Mouse (Mus musculus) midbrain, embryonic 13.5 days (tissue): Measurements from ENCODE around the gene Ddx20. TPM values are rescaled to one million over a fixed set of nuclear protein-coding genes. Genes with fewer than 3 reads are reported as not detected.

Experiments
- ATAC-seq: fragments of 200-750 bp; cut with Nextera tagmentation; 2 replicates; pipeline ENCODE4 v1.8.0; 2017; ENCODE audit warnings: mild to moderate bottlenecking, moderate TSS enrichment, moderate library complexity
- H3K27ac ChIP-seq: fragments of 300-500 bp; sonication (generic); 2 replicates; pipeline ENCODE4 v1.5.1; 2015; ENCODE audit warnings: inconsistent platforms, mild to moderate bottlenecking, moderate library complexity
- H3K27me3 ChIP-seq: fragments of 300-500 bp; sonication (generic); 2 replicates; pipeline ENCODE4 v1.6.1; 2015; ENCODE audit warnings: mild to moderate bottlenecking, inconsistent platforms
- H3K36me3 ChIP-seq: fragments of 300-500 bp; sonication (generic); 2 replicates; pipeline ENCODE4 v1.6.1; 2015; ENCODE audit warnings: mild to moderate bottlenecking, inconsistent platforms
- H3K4me1 ChIP-seq: fragments of 300-500 bp; sonication (generic); replicated peaks from 2 replicates; pipeline ENCODE4 v1.6.1; 2015; ENCODE audit warnings: inconsistent platforms
- H3K4me2 ChIP-seq: fragments of 300-500 bp; sonication (generic); replicated peaks from 2 replicates; pipeline ENCODE4 v1.6.1; 2015; ENCODE audit warnings: moderate library complexity, mild to moderate bottlenecking, inconsistent platforms
- H3K4me3 ChIP-seq: fragments of 300-500 bp; sonication (generic); replicated peaks from 2 replicates; pipeline ENCODE4 v1.5.1; 2015; ENCODE audit warnings: mild to moderate bottlenecking, inconsistent platforms
- H3K9ac ChIP-seq: fragments of 300-500 bp; sonication (generic); replicated peaks from 2 replicates; pipeline ENCODE4 v1.6.1; 2015; ENCODE audit warnings: mild to moderate bottlenecking, inconsistent platforms
- H3K9me3 ChIP-seq: fragments of 300-500 bp; sonication (generic); 2 replicates; pipeline ENCODE4 v1.6.1; 2016; ENCODE audit warnings: mild to moderate bottlenecking, inconsistent platforms
- WGBS: fragments of 180-500 bp; shearing (Covaris S2); methylation state at CpG from one replicate; pipeline ENCODE4 v1.1.7; 2015; 5-methylcytosine and 5-hydroxymethylcytosine counted together
- polyA plus RNA-seq: library from polyadenylated mRNA; unstranded; fragments of >200 nt; fragmentation: Nextera tagmentation; extraction: Ambion mirVana; gene quantifications from 2 replicates; pipeline ENCODE4 v1.2.1, GENCODE M21; 2015

Gene Ddx20
- polyA plus RNA-seq, 1 experiment from 2014 or later = 32.0 TPM

DNA sequence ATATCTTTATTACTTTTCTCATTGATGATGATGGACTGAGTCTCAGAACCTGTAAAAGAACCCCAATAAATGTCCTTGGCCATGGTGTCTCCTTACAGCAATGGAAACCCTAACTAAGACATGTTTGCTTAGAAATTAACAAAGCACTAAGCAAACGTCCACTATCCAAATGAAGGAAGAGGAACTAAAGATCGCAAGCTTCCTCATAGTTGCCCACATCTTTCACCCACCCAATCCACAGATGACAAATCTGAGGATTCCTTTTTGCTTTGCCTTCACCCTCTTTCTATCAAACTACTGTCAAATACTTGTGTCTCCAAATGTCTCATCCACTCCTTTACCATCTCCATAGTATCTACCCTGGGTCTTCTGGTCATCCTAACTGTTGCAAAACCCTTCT lies 1.2 kb upstream of the Ddx20 start:
- 0 out of 2 replicates have a peak, but pooled peaks cover 4% of the 10 kb centered on the region for H3K27me3 ChIP-seq
- no peak overlapping the region for H3K9ac ChIP-seq
- 91% methylated on average over 2 of the region's 2 CpGs for WGBS
- no peak overlapping the region for H3K4me3 ChIP-seq
- H3K9me3 ChIP-seq = no peaks in the 10 kb centered on the region
- H3K27ac ChIP-seq = no peak overlapping the region
- H3K36me3 ChIP-seq = peaks cover 7% of the 10 kb centered on the region
- ATAC-seq = no peak
- H3K4me1 ChIP-seq = peaks cover 10% of the 10 kb centered on the region
- no peak overlapping the region for H3K4me2 ChIP-seq

DNA sequence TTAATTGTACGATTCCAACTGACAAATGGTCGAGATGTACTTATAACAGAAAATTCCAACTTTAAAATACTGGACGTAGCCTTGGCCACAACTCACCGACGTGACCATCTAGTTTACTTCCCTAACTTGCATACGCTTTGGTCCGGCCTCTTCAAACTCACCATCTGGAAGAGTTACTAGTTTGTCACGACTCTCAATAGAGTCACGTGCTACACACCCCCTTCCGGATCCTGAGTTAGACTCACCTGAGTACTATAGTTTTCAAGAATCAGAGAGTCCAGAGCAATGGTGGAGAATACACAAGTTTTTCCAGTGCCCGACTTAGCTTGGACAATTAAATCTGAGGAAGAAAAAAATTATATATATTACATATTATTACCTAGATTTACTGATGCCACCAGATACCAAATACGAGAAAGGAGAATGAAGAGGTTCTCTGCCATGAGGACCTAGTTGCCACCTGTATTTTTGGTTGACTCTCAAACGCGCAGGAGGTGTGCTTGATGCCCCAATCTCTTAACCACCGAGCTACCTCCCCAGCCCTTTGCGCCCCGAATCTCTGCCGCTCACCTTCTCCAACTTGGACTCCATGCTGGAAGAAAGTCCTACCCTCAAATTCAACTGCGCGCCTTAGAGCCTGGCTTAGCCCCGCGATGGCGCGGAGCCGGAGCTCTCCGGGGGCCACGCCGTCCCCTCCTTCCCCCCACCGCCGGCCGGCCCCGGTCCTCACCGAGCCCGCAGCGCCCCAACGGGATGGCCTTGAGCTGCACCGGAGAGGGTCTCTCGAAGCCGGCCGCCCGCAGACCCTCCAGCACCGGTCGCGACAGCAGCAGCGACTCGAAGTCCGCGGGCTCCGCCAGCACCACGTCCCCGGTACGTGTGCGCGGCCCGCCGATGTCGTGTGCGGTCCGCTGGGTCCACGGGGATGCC lies 715 bp downstream of the Ddx20 start:
- peak overlapping the region; percentile 95 for H3K9ac ChIP-seq
- ATAC-seq = no peak; the same call in 1 of the 2 replicates
- H3K4me3 ChIP-seq = peak overlapping the region; percentile 94
- WGBS = 9% methylated on average over 60 of the region's 60 CpGs
- H3K27me3 ChIP-seq = no peaks in the 10 kb centered on the region
- H3K9me3 ChIP-seq = no peaks in the 10 kb centered on the region
- peak overlapping the region; percentile 80 for H3K4me2 ChIP-seq
- peaks cover 10% of the 10 kb centered on the region for H3K4me1 ChIP-seq
- peaks cover 17% of the 10 kb centered on the region for H3K36me3 ChIP-seq
- peak overlapping the region; percentile 81 for H3K27ac ChIP-seq

DNA sequence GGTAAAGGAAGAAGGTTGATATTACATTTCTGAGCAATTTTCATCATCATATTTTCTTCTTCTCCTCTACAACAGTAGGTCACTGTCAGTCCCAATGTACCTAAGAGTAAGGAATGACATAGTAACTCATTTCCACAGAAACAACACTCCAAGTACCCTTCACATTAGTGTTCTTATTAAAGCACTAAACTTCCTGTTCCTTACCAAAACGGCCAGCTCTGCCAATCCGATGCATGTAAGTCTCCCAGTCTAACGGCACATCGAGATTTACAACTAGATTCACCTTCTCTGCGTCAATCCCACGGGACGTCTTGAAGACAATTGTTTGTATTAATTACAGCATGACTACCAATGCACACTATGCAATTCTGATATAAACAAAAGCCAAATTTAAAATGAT lies 7.0 kb downstream of the Ddx20 start:
- Histone ChIP-seq H3K36me3 (peaks cover 60% of the 10 kb centered on the region), H3K9me3 (no peaks in the 10 kb centered on the region), H3K27me3 (no peaks in the 10 kb centered on the region), H3K4me2 (no peak overlapping the region), H3K27ac (no peak overlapping the region), H3K4me1 (no peaks in the 10 kb centered on the region), H3K4me3 (no peak overlapping the region), H3K9ac (no peak overlapping the region)
- WGBS = 94% methylated on average over 7 of the region's 7 CpGs
- no peak for ATAC-seq

DNA sequence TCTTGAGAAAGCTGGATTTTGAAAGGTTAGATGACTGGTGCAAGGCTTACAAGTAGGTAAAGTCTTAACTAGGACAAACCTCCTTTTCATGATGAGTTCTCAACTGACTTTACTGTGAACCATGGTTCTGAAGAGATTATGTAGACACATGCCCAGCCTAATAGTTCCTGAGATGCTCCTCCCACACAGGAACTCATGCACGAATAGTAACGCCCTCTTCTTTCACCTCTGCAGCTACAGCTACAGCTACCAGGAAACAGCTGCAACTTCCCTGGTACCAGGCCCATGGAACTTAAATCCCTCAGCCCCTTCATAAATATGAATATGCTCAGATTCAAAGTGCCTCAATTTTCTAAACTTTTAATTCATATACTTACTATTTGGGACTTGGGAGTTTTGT lies 11.4 kb downstream of the Ddx20 start:
- WGBS = 38% methylated on average over 2 of the region's 2 CpGs
- no peak overlapping the region for H3K27ac ChIP-seq
- ATAC-seq = no peak

DNA sequence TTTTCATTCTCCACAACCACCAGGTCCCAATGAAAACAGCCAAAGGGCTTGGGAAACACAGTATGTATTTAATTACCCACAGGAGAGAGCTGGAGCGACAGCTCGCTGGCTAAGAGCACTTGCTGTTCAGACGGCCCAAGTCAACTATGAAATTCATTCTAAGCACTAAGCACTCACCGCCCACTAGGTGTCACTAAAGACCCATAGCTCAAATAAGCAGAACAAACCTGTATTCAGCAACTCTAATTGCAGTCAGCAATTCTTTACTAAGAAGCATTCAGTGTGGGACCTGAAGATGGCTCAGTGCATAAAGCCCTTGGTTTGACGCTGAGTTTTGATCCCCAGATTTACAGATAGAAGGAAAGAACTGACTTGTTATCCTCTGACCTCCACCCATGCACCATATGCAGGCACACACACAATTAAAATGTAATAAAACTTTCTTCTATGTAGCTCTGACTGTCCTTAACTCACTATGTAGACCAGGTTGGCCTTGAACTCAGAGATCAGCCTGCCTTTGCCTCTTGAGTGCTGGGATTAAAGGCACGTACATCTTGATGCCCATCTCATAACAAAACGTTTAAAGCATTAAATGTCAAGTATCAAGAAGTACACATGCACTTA lies 12.7 kb downstream of the Ddx20 start:
- WGBS = 23% methylated on average over 7 of the region's 7 CpGs
- no peak overlapping the region for H3K27ac ChIP-seq

More for the DNA sequence above, 11.4 kb downstream of the Ddx20 start:
- Histone ChIP-seq H3K4me1 (no peaks in the 10 kb centered on the region), H3K27me3 (no peaks in the 10 kb centered on the region), H3K9me3 (no peaks in the 10 kb centered on the region), H3K4me3 (no peak overlapping the region), H3K4me2 (no peak overlapping the region), H3K36me3 (peaks cover 38% of the 10 kb centered on the region), H3K9ac (no peak overlapping the region)

DNA sequence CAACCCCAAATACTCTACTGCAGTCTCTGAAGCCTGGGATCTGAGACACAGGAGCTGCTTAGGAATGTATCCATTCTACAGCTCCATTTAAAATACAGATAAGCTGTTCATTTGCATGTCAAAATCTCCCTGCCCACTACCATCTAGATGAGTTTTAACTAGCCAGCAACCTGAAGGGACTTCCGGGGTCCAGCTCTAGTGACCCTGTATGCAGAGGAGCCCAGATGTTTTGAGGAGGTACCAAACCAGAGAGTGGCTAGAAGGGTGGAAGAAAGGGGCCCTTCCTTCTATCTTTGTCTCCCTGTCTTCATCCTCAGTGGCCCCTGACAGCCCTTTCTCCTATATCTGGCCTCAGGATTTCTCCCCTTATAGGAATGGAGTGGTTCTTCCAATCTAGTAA lies 16.6 kb downstream of the Ddx20 start:
- Histone ChIP-seq H3K36me3 (0 out of 2 replicates have a peak, but pooled peaks cover 8% of the 10 kb centered on the region), H3K9me3 (no peaks in the 10 kb centered on the region), H3K4me1 (no peaks in the 10 kb centered on the region), H3K27me3 (no peaks in the 10 kb centered on the region), H3K9ac (no peak overlapping the region), H3K27ac (no peak overlapping the region), H3K4me2 (no peak overlapping the region), H3K4me3 (no peak overlapping the region)
- no peak for ATAC-seq
- WGBS = 81% methylated on average over 1 of the region's 1 CpGs

More for the DNA sequence above, 12.7 kb downstream of the Ddx20 start:
- ATAC-seq = peak; percentile 80
- no peak overlapping the region for H3K9ac ChIP-seq
- no peaks in the 10 kb centered on the region for H3K9me3 ChIP-seq
- no peak overlapping the region for H3K4me2 ChIP-seq
- H3K27me3 ChIP-seq = no peaks in the 10 kb centered on the region
- peaks cover 30% of the 10 kb centered on the region for H3K36me3 ChIP-seq
- H3K4me3 ChIP-seq = no peak overlapping the region
- H3K4me1 ChIP-seq = no peaks in the 10 kb centered on the region

DNA sequence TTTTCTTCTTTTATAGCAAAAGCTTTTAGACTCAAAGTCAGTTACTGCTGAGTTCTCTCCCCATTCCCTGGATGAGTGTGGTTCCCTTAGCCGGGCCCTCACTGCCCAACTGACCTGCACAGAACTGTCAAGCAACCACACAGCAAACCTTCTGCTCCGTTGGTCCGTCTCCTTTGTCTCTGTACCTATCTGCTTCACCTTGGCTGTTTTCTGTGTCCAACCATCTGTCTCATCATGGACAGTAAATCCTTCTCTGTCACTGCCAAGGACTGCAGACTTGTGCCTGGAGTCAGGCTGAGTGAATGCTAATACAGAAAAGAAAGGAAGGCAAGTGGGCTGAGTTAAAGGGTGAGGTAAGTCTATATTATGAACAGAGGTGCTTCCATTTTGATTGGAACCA lies 17.6 kb downstream of the Ddx20 start:
- H3K27me3 ChIP-seq = no peaks in the 10 kb centered on the region

DNA sequence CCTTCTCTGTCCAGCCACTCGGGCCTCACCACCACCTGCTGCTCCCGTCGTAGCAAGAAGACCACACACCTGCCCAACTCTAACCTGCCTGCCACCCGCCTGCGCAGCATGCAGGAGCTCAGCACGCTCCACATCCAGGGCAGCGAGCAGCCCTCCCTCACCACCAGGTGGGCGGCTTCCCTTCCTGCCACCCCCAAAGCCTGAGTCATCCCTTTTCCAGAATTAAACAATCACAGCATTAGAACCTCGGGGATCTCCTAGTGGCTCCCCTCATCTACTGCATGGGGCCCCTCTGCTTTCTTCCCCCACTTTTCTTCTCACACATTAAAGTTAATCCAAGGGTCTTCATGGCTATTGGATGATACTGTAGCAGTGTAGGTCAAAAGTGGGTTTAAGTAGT lies 19.2 kb downstream of the Ddx20 start:
- Histone ChIP-seq H3K4me1 (no peaks in the 10 kb centered on the region), H3K9me3 (no peaks in the 10 kb centered on the region), H3K9ac (no peak overlapping the region), H3K27me3 (no peaks in the 10 kb centered on the region), H3K4me2 (no peak overlapping the region), H3K27ac (no peak overlapping the region), H3K4me3 (no peak overlapping the region), H3K36me3 (0 out of 2 replicates have a peak, but pooled peaks cover 8% of the 10 kb centered on the region)
- no peak for ATAC-seq
- WGBS = 51% methylated on average over 9 of the region's 9 CpGs

More for the DNA sequence above, 17.6 kb downstream of the Ddx20 start:
- ATAC-seq = no peak
- no peaks in the 10 kb centered on the region for H3K9me3 ChIP-seq
- H3K27ac ChIP-seq = no peak overlapping the region
- 92% methylated on average over 3 of the region's 3 CpGs for WGBS
- no peaks in the 10 kb centered on the region for H3K4me1 ChIP-seq
- H3K9ac ChIP-seq = no peak overlapping the region
- no peak overlapping the region for H3K4me2 ChIP-seq
- H3K4me3 ChIP-seq = no peak overlapping the region
- 0 out of 2 replicates have a peak, but pooled peaks cover 8% of the 10 kb centered on the region for H3K36me3 ChIP-seq

DNA sequence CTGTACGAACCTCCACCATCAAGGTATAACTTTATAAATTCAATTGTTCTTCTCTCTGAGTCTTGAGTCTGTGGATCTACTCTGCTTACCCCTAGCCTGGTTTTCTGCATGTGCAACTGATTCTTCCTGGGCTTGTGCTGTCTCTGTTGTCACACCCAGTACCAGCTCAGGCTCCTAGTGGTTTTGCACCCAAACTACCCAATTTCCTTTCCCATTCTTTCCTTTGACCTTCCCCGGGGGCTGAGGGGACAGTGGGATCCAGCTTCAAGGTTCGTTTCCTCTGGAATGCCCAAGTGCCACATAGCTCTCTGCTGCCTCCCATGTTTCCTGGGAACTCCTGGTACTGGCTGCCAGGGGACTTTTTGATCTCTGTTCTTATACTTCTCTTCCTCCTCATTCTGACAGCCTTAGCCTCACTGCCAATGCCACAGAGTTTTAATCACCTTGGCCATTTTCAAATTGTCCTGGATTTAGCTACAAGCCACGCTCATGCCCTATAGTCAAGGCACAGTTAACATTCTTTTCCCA lies 20.3 kb downstream of the Ddx20 start:
- H3K4me1 ChIP-seq = no peaks in the 10 kb centered on the region
- ATAC-seq = no peak
- H3K4me3 ChIP-seq = no peak overlapping the region
- H3K27ac ChIP-seq = no peak overlapping the region
- H3K9ac ChIP-seq = no peak overlapping the region
- H3K4me2 ChIP-seq = no peak overlapping the region
- H3K27me3 ChIP-seq = no peaks in the 10 kb centered on the region
- WGBS = 69% methylated on average over 4 of the region's 4 CpGs
- H3K36me3 ChIP-seq = 0 out of 2 replicates have a peak, but pooled peaks cover 8% of the 10 kb centered on the region
- no peaks in the 10 kb centered on the region for H3K9me3 ChIP-seq

DNA sequence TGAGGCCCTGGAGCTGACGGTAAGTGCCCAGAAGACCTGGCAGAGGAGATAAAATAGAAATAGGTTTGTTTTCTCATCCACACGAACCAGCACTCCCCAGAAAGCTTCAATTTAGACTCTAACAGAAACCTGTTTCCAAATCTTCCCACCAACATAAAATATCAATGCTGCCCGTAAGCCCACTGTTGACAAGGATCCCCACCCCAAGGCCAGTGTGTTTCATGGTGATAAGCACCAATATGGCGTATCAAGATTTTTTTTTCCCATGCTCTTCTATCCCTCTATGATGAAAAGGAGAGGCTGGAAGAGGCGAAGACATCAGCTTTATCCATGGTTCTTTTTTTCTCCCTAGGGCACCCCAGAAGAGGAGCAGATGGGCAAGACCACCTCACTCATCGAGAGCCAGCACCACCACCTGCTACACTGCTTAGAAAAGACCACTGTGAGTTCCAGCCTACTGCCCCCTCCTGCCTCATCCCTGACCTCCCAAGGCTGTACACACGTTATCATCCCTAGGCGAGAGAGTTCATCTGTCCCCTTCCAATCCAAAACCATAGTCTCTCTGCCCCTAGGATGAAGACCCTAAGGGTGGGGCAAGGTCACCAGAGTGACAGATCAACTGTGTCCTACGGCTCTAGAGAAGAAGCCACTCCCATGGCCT lies 22.1 kb downstream of the Ddx20 start:
- Histone ChIP-seq H3K4me3 (no peak overlapping the region), H3K9ac (no peak overlapping the region), H3K36me3 (0 out of 2 replicates have a peak, but pooled peaks cover 8% of the 10 kb centered on the region), H3K4me2 (no peak overlapping the region), H3K27me3 (no peaks in the 10 kb centered on the region), H3K9me3 (no peaks in the 10 kb centered on the region), H3K27ac (no peak overlapping the region), H3K4me1 (no peaks in the 10 kb centered on the region)
- 83% methylated on average over 9 of the region's 9 CpGs for WGBS
- ATAC-seq = no peak

DNA sequence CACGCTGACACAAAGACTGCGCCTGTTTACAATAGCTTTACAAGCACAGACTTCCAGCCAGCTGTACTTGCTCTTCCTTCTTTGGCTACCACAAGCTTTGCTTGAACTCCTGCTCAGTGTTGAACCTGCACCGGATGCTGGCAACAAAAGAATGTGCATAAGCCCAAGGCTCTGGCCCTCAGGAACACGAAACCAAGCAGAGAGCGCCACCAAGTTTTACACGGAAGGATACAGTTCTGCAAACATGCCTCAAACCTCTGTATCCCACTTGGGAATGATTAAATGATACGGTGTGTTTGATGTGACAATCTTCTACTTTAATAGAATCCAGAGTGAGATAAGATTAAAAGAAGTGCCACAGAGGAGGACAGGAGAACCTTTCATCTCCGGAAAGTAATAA lies 24.3 kb downstream of the Ddx20 start:
- ATAC-seq = no peak
- WGBS = 77% methylated on average over 8 of the region's 8 CpGs

More for the DNA sequence above, 24.3 kb downstream of the Ddx20 start:
- no peaks in the 10 kb centered on the region for H3K27me3 ChIP-seq
- no peak overlapping the region for H3K9ac ChIP-seq
- 0 out of 2 replicates have a peak, but pooled peaks cover 4% of the 10 kb centered on the region for H3K36me3 ChIP-seq
- H3K27ac ChIP-seq = no peak overlapping the region
- H3K9me3 ChIP-seq = no peaks in the 10 kb centered on the region
- no peaks in the 10 kb centered on the region for H3K4me1 ChIP-seq
- H3K4me2 ChIP-seq = no peak overlapping the region
- H3K4me3 ChIP-seq = no peak overlapping the region
